Mouse (Mus musculus): ENCODE measurements around the gene Rfxank. TPM values are rescaled to one million over a fixed set of nuclear protein-coding genes. Genes with fewer than 3 reads are reported as not detected.

The Rfxank gene
- 14.6 and 17.6 TPM in 2 replicates for total RNA-seq (2021)
- long read RNA-seq, transcript Rfxank-201 (9 exons, 3,609 nt) = major isoform, 8 of 16 reads
- long read RNA-seq, partial matches to known transcripts = 0 of 16 reads
- long read RNA-seq, other reads (novel, unspliced or antisense) = 5 of 16 reads

GRCm38 (mm10) chr8:70139026-70139857 lies at the start of gene Rfxank, which contains the start of the genes Borcs8 and Mef2b:
Gene Rfxank, minus strand, starts transcription at chr8:70139154.
Gene Borcs8, plus strand, starts transcription at chr8:70139499.
Gene Mef2b, plus strand, starts transcription at chr8:70139711.
- peak; percentile 99 for DNase-seq

- DNase-seq = no peak
Observed at GRCm38 (mm10) chr8:70188707-70189106, 49.8 kb upstream of the Rfxank start.

- no peak for DNase-seq
Observed at GRCm38 (mm10) chr8:70183194-70183593, 44.2 kb upstream of the Rfxank start.

DNA sequence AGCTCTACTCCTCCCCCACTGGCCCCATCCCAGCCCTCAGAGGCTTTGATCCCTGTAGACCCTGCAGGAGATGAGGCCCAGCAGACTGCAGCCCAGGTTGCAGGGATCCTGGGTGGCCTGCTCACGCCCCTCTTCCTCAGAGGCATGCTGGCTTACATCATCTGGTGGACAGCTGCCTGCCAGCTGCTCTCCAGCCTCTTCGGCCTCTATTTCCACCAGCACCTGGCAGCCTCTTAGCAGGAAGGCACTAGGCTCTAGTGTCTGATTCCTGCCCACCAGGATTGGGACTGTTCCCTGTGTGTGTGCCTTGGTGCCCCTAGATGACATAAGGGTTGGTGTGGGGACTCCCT lies 42.9 kb upstream of the Rfxank start:
- no peak for DNase-seq

- no peak for DNase-seq
Observed at GRCm38 (mm10) chr8:70181212-70181902, 42.4 kb upstream of the Rfxank start.

GRCm38 (mm10) chr8:70179082-70179481 lies 40.1 kb upstream of the Rfxank start:
- DNase-seq = no peak

DNA sequence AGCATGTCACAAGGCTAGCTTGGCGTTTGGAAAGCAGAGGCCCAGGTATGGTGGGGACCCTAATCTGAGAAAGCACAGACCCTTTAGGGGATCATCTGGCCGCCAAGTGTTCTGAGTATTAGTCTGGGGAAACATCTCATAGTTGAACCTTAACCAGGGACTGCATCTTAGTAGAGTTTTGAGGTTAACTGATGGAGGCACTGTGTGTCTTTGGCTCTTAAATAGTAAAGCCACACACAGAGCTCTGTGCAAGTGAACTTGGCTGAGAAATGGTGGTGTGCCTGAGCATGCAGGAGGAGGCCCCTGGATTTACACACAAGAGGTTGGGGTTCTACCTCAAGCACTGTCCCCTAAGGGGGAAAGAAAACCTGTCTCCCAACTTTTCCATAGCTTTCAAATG lies 39.3 kb upstream of the Rfxank start:
- no peak for DNase-seq

- no peak for DNase-seq
Observed at GRCm38 (mm10) chr8:70174079-70174478, 35.1 kb upstream of the Rfxank start.

- no peak for DNase-seq
Observed at GRCm38 (mm10) chr8:70173320-70173719, 34.4 kb upstream of the Rfxank start.

- DNase-seq = peak; percentile 88
Observed at GRCm38 (mm10) chr8:70172043-70172681, 33.2 kb upstream of the Rfxank start, which contains the start of gene Tmem161a. Gene Tmem161a, plus strand, starts transcription at chr8:70172356.

DNA sequence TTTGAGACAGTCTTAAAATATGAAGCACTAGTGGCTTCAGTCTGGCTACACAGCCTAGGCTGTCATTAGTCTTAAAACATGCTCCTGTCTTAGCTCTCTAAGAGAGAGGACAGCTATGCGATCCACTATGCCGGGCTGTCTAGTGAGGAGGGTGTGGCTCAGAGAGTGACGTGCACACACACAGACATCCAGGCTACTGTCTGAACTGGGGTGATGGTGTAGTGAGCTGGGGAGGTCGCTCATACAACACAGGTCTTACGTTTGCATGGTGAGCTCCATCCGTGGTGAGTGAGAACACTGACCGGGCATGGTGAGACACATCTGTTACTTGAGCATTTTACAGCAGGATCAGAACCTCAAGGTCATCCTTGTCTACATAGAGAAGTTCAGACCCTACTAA lies 32.3 kb upstream of the Rfxank start:
- DNase-seq = no peak

- DNase-seq = no peak
Observed at GRCm38 (mm10) chr8:70170748-70171147, 31.8 kb upstream of the Rfxank start.

GRCm38 (mm10) chr8:70170116-70170515 lies 31.2 kb upstream of the Rfxank start:
- DNase-seq = no peak

GRCm38 (mm10) chr8:70166504-70167110 lies 27.7 kb upstream of the Rfxank start:
- peak; percentile 74 for DNase-seq

DNA sequence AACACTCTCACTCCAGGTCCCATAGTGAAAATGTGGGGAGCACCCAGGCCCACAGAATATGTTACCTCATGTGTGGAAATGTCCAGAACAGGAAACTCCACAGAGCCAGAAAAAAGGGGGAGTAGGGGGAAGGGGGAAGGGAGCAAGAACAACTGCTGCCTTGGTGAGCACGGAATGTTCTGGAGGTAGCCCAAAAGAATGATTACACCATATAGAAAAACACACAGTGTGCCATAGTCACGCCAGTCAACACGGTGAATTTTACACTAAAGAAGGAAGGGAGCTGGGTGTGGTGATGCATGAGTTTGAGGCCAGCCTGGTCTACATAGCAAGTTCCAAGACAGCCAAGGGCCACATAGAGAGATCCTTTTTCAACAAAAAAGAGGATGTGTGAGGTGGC lies 24.4 kb upstream of the Rfxank start:
- DNase-seq = no peak

DNA sequence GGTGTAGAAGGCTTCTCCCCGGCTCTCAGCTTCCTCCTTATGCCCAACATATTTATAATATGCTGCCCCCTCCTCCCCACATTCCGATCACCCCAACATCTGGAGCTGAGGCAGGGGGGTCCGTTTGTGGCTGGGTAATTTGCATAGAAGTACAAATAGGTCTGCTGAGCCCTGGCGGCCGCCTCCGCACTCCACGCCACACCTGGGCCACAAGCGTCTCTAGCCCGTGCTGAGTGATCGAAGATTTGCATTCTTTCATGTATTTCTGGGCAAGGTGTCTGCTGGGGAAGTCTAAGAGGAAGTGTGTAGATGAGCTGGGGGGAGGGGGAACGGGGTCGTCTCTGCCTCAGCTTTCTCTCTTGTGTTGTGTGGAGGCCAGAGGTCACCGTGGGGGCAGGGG lies 21.1 kb upstream of the Rfxank start:
- no peak for DNase-seq

GRCm38 (mm10) chr8:70159211-70159610 lies 20.3 kb upstream of the Rfxank start:
- DNase-seq = no peak

DNA sequence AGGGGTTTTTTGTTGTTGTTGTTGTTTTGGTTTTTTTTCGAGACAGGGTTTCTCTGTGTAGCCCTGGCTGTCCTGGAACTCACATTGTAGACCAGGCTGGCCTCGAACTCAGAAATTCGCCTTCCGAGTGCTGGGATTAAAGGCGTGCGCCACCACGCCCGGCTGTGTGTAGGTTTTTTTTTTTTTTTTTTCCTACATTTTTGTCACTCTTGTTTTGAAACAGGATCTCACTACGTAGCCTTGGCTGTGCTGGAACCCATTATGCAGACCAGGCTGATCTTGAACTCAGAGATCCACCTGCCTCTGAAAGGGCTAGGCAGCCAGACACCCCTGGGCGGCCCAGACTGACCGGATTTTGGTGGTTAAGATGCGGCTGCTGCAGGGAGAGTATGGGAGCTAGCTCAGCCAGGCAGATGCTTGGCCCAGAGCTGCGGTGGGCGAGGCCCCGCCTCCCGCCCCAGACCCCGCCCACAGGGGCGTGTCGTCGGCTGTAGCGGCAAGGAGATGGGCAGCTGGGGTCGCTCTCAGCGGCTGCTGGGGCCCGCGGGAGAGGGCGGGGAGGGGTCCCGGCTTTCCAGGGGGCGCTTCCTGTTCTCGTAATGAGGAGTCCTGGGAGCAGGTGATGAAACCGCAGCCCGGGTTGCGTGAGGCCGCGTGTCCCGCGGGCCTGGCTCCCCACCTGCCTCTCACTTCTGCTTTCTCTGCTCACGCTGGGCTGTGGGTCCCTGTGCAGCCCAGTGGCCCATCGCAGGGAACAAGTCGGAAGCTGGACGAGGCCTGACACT lies 19.3 kb upstream of the Rfxank start:
- peak; percentile 72 for DNase-seq

GRCm38 (mm10) chr8:70157240-70157800 lies 18.4 kb upstream of the Rfxank start:
- no peak for DNase-seq

DNA sequence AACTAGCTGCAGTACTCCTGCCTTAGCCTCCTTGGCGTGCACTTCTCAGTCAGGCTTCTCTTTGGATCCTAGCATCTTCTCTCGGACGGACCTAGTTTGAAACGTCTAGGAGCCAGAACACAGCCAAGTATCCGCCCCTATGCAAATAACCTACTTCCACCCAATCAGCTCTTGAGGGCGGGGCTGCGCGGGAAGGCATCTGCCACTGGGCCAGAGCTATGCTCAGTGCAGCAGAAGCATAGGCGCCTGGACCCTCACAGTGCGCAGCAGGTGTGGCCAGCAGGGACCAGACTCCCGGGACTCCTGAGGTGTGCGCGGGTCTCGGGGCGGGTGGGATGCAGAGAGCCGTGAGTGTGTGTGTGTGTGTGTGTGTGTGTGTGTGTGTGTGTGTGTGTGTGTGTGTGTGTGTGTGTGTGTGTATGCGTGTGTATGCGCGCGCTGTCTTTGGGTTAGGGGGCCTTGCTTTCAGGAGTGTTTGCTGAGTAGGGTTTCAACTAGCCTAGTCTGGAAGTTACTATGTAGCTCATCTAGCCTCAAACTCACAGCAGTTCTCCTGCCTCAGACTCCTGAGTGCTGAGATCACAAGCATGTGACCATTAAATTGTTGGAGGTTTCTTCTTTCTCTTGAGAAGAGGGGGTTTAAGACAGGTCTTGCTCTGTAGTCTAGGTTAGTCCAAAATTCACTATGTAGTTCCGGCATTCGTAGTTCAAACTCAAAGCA lies 13.7 kb upstream of the Rfxank start:
- DNase-seq = peak; percentile 68

All from adrenal gland, postnatal 25 days (tissue).